Mouse (Mus musculus): ENCODE measurements around the gene Myh9.

The Myh9 gene

GRCm38 (mm10) chr15:77782449-77783014 lies 59.4 kb downstream of the Myh9 start:
- DNase-seq = peak in 1 of 2 experiments; percentile 51

- peak; percentile 90 to 93 for DNase-seq
Observed at GRCm38 (mm10) chr15:77775186-77775963, 66.6 kb downstream of the Myh9 start.

- no peak for DNase-seq
Observed at GRCm38 (mm10) chr15:77774303-77774702, 67.7 kb downstream of the Myh9 start.

GRCm38 (mm10) chr15:77773099-77773915 lies 68.7 kb downstream of the Myh9 start:
- no peak for DNase-seq

- no peak for DNase-seq
Observed at GRCm38 (mm10) chr15:77770942-77771341, 71.0 kb downstream of the Myh9 start.

- DNase-seq = no peak
Observed at GRCm38 (mm10) chr15:77770341-77770740, 71.6 kb downstream of the Myh9 start.

- DNase-seq = no peak
Observed at GRCm38 (mm10) chr15:77766981-77767380, 75.0 kb downstream of the Myh9 start.

GRCm38 (mm10) chr15:77765484-77766093 lies 76.4 kb downstream of the Myh9 start:
- no peak for DNase-seq

GRCm38 (mm10) chr15:77764391-77765006 lies 77.5 kb downstream of the Myh9 start:
- no peak for DNase-seq

- no peak for DNase-seq
Observed at GRCm38 (mm10) chr15:77763702-77764101, 78.3 kb downstream of the Myh9 start.

GRCm38 (mm10) chr15:77763050-77763449 lies 78.9 kb downstream of the Myh9 start:
- DNase-seq = no peak

- DNase-seq = peak; percentile 52 to 70
Observed at GRCm38 (mm10) chr15:77761561-77762380, 80.2 kb downstream of the Myh9 start.

- DNase-seq = peak in 1 of 2 experiments; percentile 11
Observed at GRCm38 (mm10) chr15:77761083-77761482, 80.9 kb downstream of the Myh9 start.

- no peak for DNase-seq
Observed at GRCm38 (mm10) chr15:77760037-77760436, 81.9 kb downstream of the Myh9 start.

GRCm38 (mm10) chr15:77757586-77758226 lies 84.3 kb downstream of the Myh9 start:
- DNase-seq = no peak

GRCm38 (mm10) chr15:77756848-77757247 lies 85.1 kb downstream of the Myh9 start, which contains the start of gene Apol8:
Gene Apol8 (minus strand): TSS chr15:77757003.
- DNase-seq = peak; percentile 69 to 72

- no peak for DNase-seq
Observed at GRCm38 (mm10) chr15:77756081-77756480, 85.9 kb downstream of the Myh9 start.

GRCm38 (mm10) chr15:77755132-77755531 lies 86.8 kb downstream of the Myh9 start:
- DNase-seq = no peak

GRCm38 (mm10) chr15:77752443-77752842 lies 89.5 kb downstream of the Myh9 start:
- DNase-seq = no peak

- peak; percentile 49 to 73 for DNase-seq
Observed at GRCm38 (mm10) chr15:77750461-77750860, 91.5 kb downstream of the Myh9 start.

GRCm38 (mm10) chr15:77749717-77750116 lies 92.3 kb downstream of the Myh9 start:
- DNase-seq = peak; percentile 62 to 71

Measured in cerebellum, postnatal 25 days (tissue).